17 mouse cellular contexts compared by ENCODE assay signal in genomic region chrX:13612115-13612514, GRCm38 (mm10). TPM values are rescaled to one million over a fixed set of nuclear protein-coding genes. Genes with fewer than 3 reads are reported as not detected.
"Had no signal": no experiment of that assay in that cellular context is flagged by ENCODE, and none has a peak within 500 bp of the region (broad histone marks: within the 10 kb centered on the region; RNA-seq: fewer than 3 reads in every experiment).

No protein-coding gene starts in this region.

- DNase-seq: retina, postnatal 1 day; right cerebral cortex, adult 18-20 months; right cerebral cortex, postnatal 14 days; right cerebral cortex, postnatal 25 days; right cerebral cortex, postnatal 4 days; spleen, adult 18-20 months; thymus, adult 18-20 months; thymus, adult 2 months; thymus, postnatal 14 days; thymus, postnatal 25 days; thymus, postnatal 36 days; thymus, postnatal 4 days had no signal

- H3K36me3 ChIP-seq: stomach, embryonic 15.5 days had no signal

- H3K4me1 ChIP-seq: neural tube, embryonic 13.5 days; neural tube, embryonic 15.5 days; stomach, embryonic 15.5 days had no signal

- H3K4me3 ChIP-seq: neural tube, embryonic 13.5 days; neural tube, embryonic 15.5 days; stomach, embryonic 15.5 days had no signal

- H3K9ac ChIP-seq: neural tube, embryonic 13.5 days; neural tube, embryonic 15.5 days; stomach, embryonic 15.5 days had no signal

- H3K27me3 ChIP-seq: neural tube, embryonic 13.5 days; neural tube, embryonic 15.5 days; stomach, embryonic 15.5 days had no signal

- H3K9me3 ChIP-seq: neural tube, embryonic 13.5 days; neural tube, embryonic 15.5 days; stomach, embryonic 15.5 days had no signal

- H3K27ac ChIP-seq: neural tube, embryonic 13.5 days; neural tube, embryonic 15.5 days; stomach, embryonic 15.5 days; stomach, postnatal 0 days had no signal

RNA-seq across cellular contexts. Expression of gene Gpr34, which starts 19.8 kb away (rescaled TPM):
- polyA plus RNA-seq: small intestine, adult 2 months had no signal

RNA-seq across cellular contexts. Expression of gene Gpr82, which starts 49.0 kb away (rescaled TPM):
- polyA plus RNA-seq: small intestine, adult 2 months; stomach, postnatal 0 days had no signal
